In genomic region chr7:101956911-101957310, GRCm38 (mm10) we compare ENCODE assay signal across 18 mouse cellular contexts. TPM values are rescaled to one million over a fixed set of nuclear protein-coding genes. Genes with fewer than 3 reads are reported as not detected.
"Had no signal": no experiment of that assay in that cellular context is flagged by ENCODE, and none has a peak within 500 bp of the region (broad histone marks: within the 10 kb centered on the region; RNA-seq: fewer than 3 reads in every experiment).

No protein-coding gene starts in this region.

- H3K27ac ChIP-seq: kidney, embryonic 15.5 days; limb, embryonic 12.5 days; limb, embryonic 15.5 days; liver, embryonic 14.5 days; macrophage; midbrain, embryonic 12.5 days; midbrain, embryonic 15.5 days; neural tube, embryonic 12.5 days; neural tube, embryonic 15.5 days had no signal

- DNase-seq: kidney, adult 8-10 months; kidney, postnatal 10 days; kidney, postnatal 36 days; left cerebral cortex, postnatal 4 days; liver, postnatal 0 days; lung, embryonic 14.5 days; thymus, adult 18-20 months; thymus, postnatal 4 days had no signal

- H3K4me1 ChIP-seq: limb, embryonic 12.5 days; limb, embryonic 15.5 days; midbrain, embryonic 12.5 days; midbrain, embryonic 15.5 days; neural tube, embryonic 12.5 days had no signal

- H3K27me3 ChIP-seq: kidney, embryonic 15.5 days; limb, embryonic 12.5 days; limb, embryonic 15.5 days; midbrain, embryonic 12.5 days; midbrain, embryonic 15.5 days; neural tube, embryonic 12.5 days; neural tube, embryonic 15.5 days had no signal

- H3K4me3 ChIP-seq: kidney, embryonic 15.5 days; limb, embryonic 12.5 days; limb, embryonic 15.5 days; midbrain, embryonic 12.5 days; midbrain, embryonic 15.5 days; neural tube, embryonic 12.5 days; neural tube, embryonic 15.5 days had no signal

- H3K36me3 ChIP-seq: kidney, embryonic 15.5 days; limb, embryonic 12.5 days; limb, embryonic 15.5 days; midbrain, embryonic 12.5 days; midbrain, embryonic 15.5 days; neural tube, embryonic 12.5 days; neural tube, embryonic 15.5 days had no signal

- H3K9me3 ChIP-seq: kidney, embryonic 15.5 days; limb, embryonic 12.5 days; limb, embryonic 15.5 days; midbrain, embryonic 12.5 days; midbrain, embryonic 15.5 days; neural tube, embryonic 12.5 days; neural tube, embryonic 15.5 days had no signal

- H3K9ac ChIP-seq: kidney, embryonic 15.5 days; limb, embryonic 12.5 days; limb, embryonic 15.5 days; liver, embryonic 14.5 days; liver, postnatal 0 days; lung, embryonic 14.5 days; midbrain, embryonic 12.5 days; midbrain, embryonic 15.5 days; neural tube, embryonic 12.5 days; neural tube, embryonic 15.5 days had no signal

RNA-seq across cellular contexts. Expression of gene Tomt, which starts 50.8 kb away (rescaled TPM):
- total RNA-seq: left cerebral cortex, postnatal 4 days had no signal
- polyA plus RNA-seq: small intestine, adult 2 months had no signal
